Mouse (Mus musculus) small intestine, adult 2 months (tissue): ENCODE measurements around the gene Mettl7a1.

Experiments used
- CTCF ChIP-seq: fragments of 200-500 bp; IDR thresholded peaks from 2 replicates; pipeline ENCODE4 v1.5.1; 2012; ENCODE audit warnings: low read depth, mild to moderate bottlenecking, control low read depth, inconsistent platforms, low read length, moderate library complexity, mixed read lengths; ENCODE audit not compliant: insufficient replicate concordance, insufficient read length; ENCODE audit errors: extremely low read depth
- POLR2A ChIP-seq: fragments of 200-500 bp; IDR thresholded peaks from 2 replicates; pipeline ENCODE4 v1.6.1; 2012; ENCODE audit warnings: low read depth, mild to moderate bottlenecking, control low read depth, inconsistent platforms, low read length, moderate library complexity

DNA sequence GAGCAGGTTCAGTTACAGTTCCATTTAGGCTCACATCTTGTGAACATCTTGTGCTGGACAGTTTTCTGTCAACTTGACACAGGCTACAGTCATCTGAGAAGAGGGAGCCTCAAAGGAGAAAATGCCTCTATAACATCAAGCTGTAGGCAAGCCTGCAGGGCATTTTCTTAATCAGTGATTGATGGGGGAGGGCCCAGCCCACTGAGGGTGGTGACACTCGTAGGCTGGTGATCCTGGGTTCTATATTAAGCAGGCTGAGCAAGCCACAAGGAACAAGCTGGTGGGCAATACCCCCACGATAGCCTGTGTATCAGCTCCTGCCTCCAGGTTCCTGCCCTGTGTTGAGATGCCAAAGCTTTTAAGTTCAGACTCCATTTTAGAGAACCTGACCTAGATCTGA, 35.0 kb upstream of the Mettl7a1 start:
- TF ChIP-seq CTCF (no peak), POLR2A (no peak)
